30 mouse cellular contexts compared by ENCODE assay signal in the genomic region with DNA sequence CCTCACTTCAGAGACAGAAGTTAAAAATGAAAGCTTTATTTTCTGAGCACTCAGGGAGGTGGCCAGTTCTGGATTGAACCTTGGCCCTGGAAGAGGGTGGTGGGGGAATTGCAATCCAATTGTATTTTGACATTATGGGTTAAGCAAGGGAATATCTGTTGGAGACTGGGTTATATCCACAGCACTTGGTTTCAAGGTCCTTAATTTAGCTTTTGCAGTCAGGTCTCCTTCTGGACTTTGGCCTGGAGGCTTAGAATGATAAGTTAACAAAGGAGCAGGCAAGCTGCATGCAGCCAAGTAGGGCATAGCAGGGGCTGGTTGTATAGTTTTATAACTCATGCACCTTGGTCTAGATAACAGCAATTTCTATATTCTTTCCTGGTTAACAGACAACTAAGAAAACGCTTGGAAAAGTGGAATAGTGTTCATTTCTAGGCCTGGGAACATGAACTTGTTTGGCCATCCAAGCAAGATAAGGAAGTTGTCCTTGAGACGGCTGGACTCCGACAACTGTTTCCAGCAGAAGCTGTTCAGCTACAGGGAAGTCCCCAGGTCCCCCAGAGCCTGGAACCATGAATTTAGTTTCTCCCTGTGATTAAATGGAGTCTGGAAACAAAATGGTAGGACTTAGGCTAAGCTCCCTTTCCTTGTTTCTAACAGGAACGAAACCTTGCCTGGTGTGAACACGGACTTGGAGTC. TPM values are rescaled to one million over a fixed set of nuclear protein-coding genes. Genes with fewer than 3 reads are reported as not detected.
DNase-seq lines count a peak whose midpoint lies in the region; ATAC-seq and TF ChIP-seq lines count a peak whose summit lies in the region.
"Had no signal": no experiment of that assay in that cellular context is flagged by ENCODE, and none has a peak within 500 bp of the region (broad histone marks: within the 10 kb centered on the region; RNA-seq: fewer than 3 reads in every experiment).

No protein-coding gene starts in this region.

- no peaks in the 10 kb centered on the region for H3K36me3 ChIP-seq in liver, adult 2 months (ENCODE audit: control insufficient read depth, insufficient read depth, low read length)
- no peaks in the 10 kb centered on the region for H3K36me3 ChIP-seq in liver, embryonic 12.5 days
- H3K36me3 ChIP-seq in intestine, postnatal 0 days (ENCODE audit: control insufficient read depth, insufficient read depth): no peaks in the 10 kb centered on the region
- H3K36me3 ChIP-seq in stomach, postnatal 0 days (ENCODE audit: control insufficient read depth, insufficient read depth, low read length): no peaks in the 10 kb centered on the region
- H3K36me3 ChIP-seq in forebrain, postnatal 0 days (ENCODE audit: insufficient read depth): no peaks in the 10 kb centered on the region
- H3K36me3 ChIP-seq: embryonic facial prominence, embryonic 13.5 days; forebrain, embryonic 12.5 days; hindbrain, embryonic 10.5 days; liver, embryonic 13.5 days; midbrain, embryonic 13.5 days had no signal

- no peaks in the 10 kb centered on the region for H3K27me3 ChIP-seq in liver, adult 2 months (ENCODE audit: control insufficient read depth, insufficient read depth, low read length)
- no peaks in the 10 kb centered on the region for H3K27me3 ChIP-seq in liver, embryonic 12.5 days (replicated peaks)
- no peaks in the 10 kb centered on the region for H3K27me3 ChIP-seq in intestine, postnatal 0 days (replicated peaks; ENCODE audit: control insufficient read depth, insufficient read depth, low read length)
- H3K27me3 ChIP-seq in stomach, postnatal 0 days (ENCODE audit: control insufficient read depth, insufficient read depth, low read length): no peaks in the 10 kb centered on the region
- H3K27me3 ChIP-seq in forebrain, postnatal 0 days (ENCODE audit: insufficient read depth, low read length): no peaks in the 10 kb centered on the region
- H3K27me3 ChIP-seq: embryonic facial prominence, embryonic 13.5 days; forebrain, embryonic 12.5 days; liver, embryonic 13.5 days; midbrain, embryonic 13.5 days had no signal

- no peak for TF ChIP-seq POLR2A in liver, adult 2 months (IDR thresholded peaks at IDR 0.05; ENCODE audit: extremely low read depth, insufficient read depth, low read length)

- H3K4me2 ChIP-seq in liver, embryonic 12.5 days: no peak overlapping the region
- H3K4me2 ChIP-seq in intestine, postnatal 0 days (replicated peaks; ENCODE audit: low read depth): peak overlapping the region; percentile 44
- no peak overlapping the region for H3K4me2 ChIP-seq in stomach, postnatal 0 days (replicated peaks; ENCODE audit: low read depth)
- H3K4me2 ChIP-seq in forebrain, postnatal 0 days (ENCODE audit: low read depth): no peak overlapping the region
- H3K4me2 ChIP-seq: embryonic facial prominence, embryonic 13.5 days; forebrain, embryonic 12.5 days; heart, embryonic 11.5 days; liver, embryonic 13.5 days; lung, embryonic 14.5 days; midbrain, embryonic 13.5 days had no signal

- ATAC-seq in liver, embryonic 12.5 days: no peak
- peak; percentile 93 for ATAC-seq in intestine, postnatal 0 days
- ATAC-seq in stomach, postnatal 0 days (ENCODE audit: low FRiP score, low TSS enrichment): peak; percentile 75
- ATAC-seq in forebrain, postnatal 0 days: no peak
- ATAC-seq: midbrain, embryonic 13.5 days had no signal

- H3K79me2 ChIP-seq in liver, adult 2 months (ENCODE audit: control insufficient read depth, insufficient read depth, low read length): no peaks in the 10 kb centered on the region

- peak; percentile 5 for DNase-seq in adrenal gland, adult 2 months
- no peak for DNase-seq in adrenal gland, postnatal 10 days
- DNase-seq in liver, adult 2 months (ENCODE audit: extremely low read depth, low read depth, low spot score): peak; percentile 90
- DNase-seq in stomach, postnatal 0 days (ENCODE audit: low spot score): peak; percentile 46
- DNase-seq in spleen, postnatal 4 days (ENCODE audit: low spot score in 2 of 2): no peak
- no peak for DNase-seq in forebrain, postnatal 0 days
- DNase-seq: adrenal gland, postnatal 25 days; cerebellum, adult 8-10 months; cerebellum, postnatal 36 days; gastrocnemius, adult 2 months; layer of hippocampus, postnatal 36 days had no signal

- 39% methylated on average over 5 of the region's 5 CpGs for WGBS in liver, adult 2 months
- WGBS in liver, embryonic 12.5 days (ENCODE audit: insufficient replicate concordance): 70% methylated on average over 5 of the region's 5 CpGs
- 39% methylated on average over 5 of the region's 5 CpGs for WGBS in intestine, postnatal 0 days
- 61% methylated on average over 5 of the region's 5 CpGs for WGBS in stomach, postnatal 0 days
- 86% methylated on average over 5 of the region's 5 CpGs for WGBS in forebrain, postnatal 0 days

- no peak for TF ChIP-seq EP300 in stomach, postnatal 0 days (optimal IDR thresholded peaks at IDR 0.05)

- H3K4me3 ChIP-seq in liver, adult 2 months (ENCODE audit: insufficient read depth, low read depth, low read length): no peak overlapping the region
- H3K4me3 ChIP-seq in liver, embryonic 12.5 days: no peak overlapping the region
- H3K4me3 ChIP-seq in intestine, postnatal 0 days (ENCODE audit: low read depth, low read length): no peak overlapping the region
- H3K4me3 ChIP-seq in stomach, postnatal 0 days (ENCODE audit: low read depth, low read length): no peak overlapping the region
- no peak overlapping the region for H3K4me3 ChIP-seq in forebrain, postnatal 0 days (ENCODE audit: low read depth, low read length)
- H3K4me3 ChIP-seq: embryonic facial prominence, embryonic 13.5 days; erythroblast, embryonic 14.5 days; forebrain, embryonic 12.5 days; gastrocnemius, adult 2 months; hindbrain, embryonic 10.5 days; liver, embryonic 13.5 days; megakaryocyte, embryonic 14.5 days; midbrain, embryonic 13.5 days had no signal

- H3K9me3 ChIP-seq in liver, embryonic 12.5 days (replicated peaks): no peaks in the 10 kb centered on the region
- no peaks in the 10 kb centered on the region for H3K9me3 ChIP-seq in intestine, postnatal 0 days (ENCODE audit: control insufficient read depth)
- no peaks in the 10 kb centered on the region for H3K9me3 ChIP-seq in stomach, postnatal 0 days (ENCODE audit: control insufficient read depth, low read length)
- H3K9me3 ChIP-seq in forebrain, postnatal 0 days (ENCODE audit: low read length): no peaks in the 10 kb centered on the region
- H3K9me3 ChIP-seq: embryonic facial prominence, embryonic 13.5 days; forebrain, embryonic 12.5 days; hindbrain, embryonic 10.5 days; liver, embryonic 13.5 days; midbrain, embryonic 13.5 days had no signal

- no peak for TF ChIP-seq CTCF in liver, adult 2 months (IDR thresholded peaks at IDR 0.05; ENCODE audit: low read depth, low read length)
- no peak for TF ChIP-seq CTCF in intestine, postnatal 0 days (IDR thresholded peaks at IDR 0.05; ENCODE audit: low read depth)
- no peak for TF ChIP-seq CTCF in stomach, postnatal 0 days (IDR thresholded peaks at IDR 0.05; ENCODE audit: low read depth)
- no peak for TF ChIP-seq CTCF in forebrain, postnatal 0 days (IDR thresholded peaks at IDR 0.05; ENCODE audit: low read depth)

- H3K27ac ChIP-seq in liver, adult 2 months (replicated peaks; ENCODE audit: insufficient read depth, low read depth, low read length): peak overlapping the region; percentile 99
- H3K27ac ChIP-seq in liver, embryonic 12.5 days: no peak overlapping the region
- H3K27ac ChIP-seq in intestine, postnatal 0 days (ENCODE audit: low read depth, low read length): peak overlapping the region; percentile 93
- H3K27ac ChIP-seq in stomach, postnatal 0 days (replicated peaks): peak overlapping the region; percentile 69
- H3K27ac ChIP-seq in forebrain, postnatal 0 days (ENCODE audit: low read depth, low read length): no peak overlapping the region
- H3K27ac ChIP-seq: embryonic facial prominence, embryonic 13.5 days; forebrain, embryonic 12.5 days; gastrocnemius, adult 2 months; hindbrain, embryonic 10.5 days; kidney, postnatal 0 days; liver, embryonic 13.5 days; midbrain, embryonic 13.5 days had no signal

- no peak overlapping the region for H3K9ac ChIP-seq in liver, adult 2 months (ENCODE audit: low read depth, low read length)
- no peak overlapping the region for H3K9ac ChIP-seq in liver, embryonic 12.5 days
- peak overlapping the region; percentile 31; the same call in 1 of the 2 replicates for H3K9ac ChIP-seq in intestine, postnatal 0 days (ENCODE audit: low read depth, low read length)
- no peak overlapping the region for H3K9ac ChIP-seq in stomach, postnatal 0 days (ENCODE audit: low read length)
- no peak overlapping the region for H3K9ac ChIP-seq in forebrain, postnatal 0 days
- H3K9ac ChIP-seq: embryonic facial prominence, embryonic 13.5 days; forebrain, embryonic 12.5 days; liver, embryonic 13.5 days; lung, embryonic 14.5 days; midbrain, embryonic 13.5 days had no signal

- H3K4me1 ChIP-seq in liver, adult 2 months (ENCODE audit: control insufficient read depth, insufficient read depth, low read length): peaks cover 15% of the 10 kb centered on the region
- H3K4me1 ChIP-seq in liver, embryonic 12.5 days: no peaks in the 10 kb centered on the region
- H3K4me1 ChIP-seq in intestine, postnatal 0 days (replicated peaks; ENCODE audit: control insufficient read depth, insufficient read depth, low read length): no peaks in the 10 kb centered on the region
- no peaks in the 10 kb centered on the region for H3K4me1 ChIP-seq in stomach, postnatal 0 days (replicated peaks; ENCODE audit: control insufficient read depth, insufficient read depth)
- H3K4me1 ChIP-seq in forebrain, postnatal 0 days (ENCODE audit: insufficient read depth): no peaks in the 10 kb centered on the region
- H3K4me1 ChIP-seq: embryonic facial prominence, embryonic 13.5 days; forebrain, embryonic 12.5 days; hindbrain, embryonic 10.5 days; liver, embryonic 13.5 days; midbrain, embryonic 13.5 days had no signal

RNA-seq across cellular contexts. Expression of a gene that starts 28.7 kb away (rescaled TPM):
- under 1 TPM in 1 of 2 experiments, not detected in 1; 0.17 TPM for total RNA-seq in adrenal gland, adult 2 months (2021)
- 0.16 and 0.29 TPM in 2 replicates for polyA plus RNA-seq in adrenal gland, adult 2 months (2012; rRNA removed)
- 10 to 100 TPM in 1 of 2 experiments, 1 to 10 TPM in 1; 5.2 to 24.5 TPM for total RNA-seq in adrenal gland, postnatal 10 days (2021)
- 0.28 TPM in 1 of 2 replicates, not detected in the other for total RNA-seq in liver, adult 2 months (2014; rRNA removed)
- polyA plus RNA-seq in liver, adult 2 months (2012; rRNA removed): 0.15 and 0.19 TPM in 2 replicates
- polyA plus RNA-seq in liver, embryonic 12.5 days (2016; fragmentation: Nextera tagmentation; extraction: Ambion mirVana): not detected in 2 replicates
- 0.29 and 0.47 TPM in 2 replicates for polyA plus RNA-seq in intestine, postnatal 0 days (2015; fragmentation: Nextera tagmentation; extraction: Ambion mirVana)
- 0.38 and 0.52 TPM in 2 replicates for polyA plus RNA-seq in stomach, postnatal 0 days (2015; fragmentation: Nextera tagmentation; extraction: Ambion mirVana)
- total RNA-seq in forebrain, postnatal 0 days (2014; rRNA removed): 0.15 and 0.43 TPM in 2 replicates
- not detected in 2 replicates for polyA plus RNA-seq in forebrain, postnatal 0 days (2015; fragmentation: Nextera tagmentation; extraction: Ambion mirVana)
- polyA plus RNA-seq: forebrain, embryonic 12.5 days; hindbrain, embryonic 10.5 days; hindbrain, embryonic 16.5 days; liver, embryonic 13.5 days; lung, embryonic 14.5 days; midbrain, embryonic 13.5 days; neural tube, embryonic 11.5 days had no signal

RNA-seq across cellular contexts. Expression of a gene that starts 30.0 kb away (rescaled TPM):
- 1 to 10 TPM; 5.5 to 9.1 TPM for total RNA-seq in adrenal gland, adult 2 months (2021)
- 2.0 and 2.2 TPM in 2 replicates for polyA plus RNA-seq in adrenal gland, adult 2 months (2012; rRNA removed)
- total RNA-seq in adrenal gland, postnatal 10 days (2021): 1 to 10 TPM; 5.4 to 5.9 TPM
- 0.60 and 0.65 TPM in 2 replicates for total RNA-seq in liver, adult 2 months (2014; rRNA removed)
- 0.29 and 0.83 TPM in 2 replicates for polyA plus RNA-seq in liver, adult 2 months (2012; rRNA removed)
- polyA plus RNA-seq in liver, embryonic 12.5 days (2016; fragmentation: Nextera tagmentation; extraction: Ambion mirVana): 2.1 and 2.2 TPM in 2 replicates
- polyA plus RNA-seq in intestine, postnatal 0 days (2015; fragmentation: Nextera tagmentation; extraction: Ambion mirVana): 0.70 and 0.88 TPM in 2 replicates
- 0.91 and 0.99 TPM in 2 replicates for polyA plus RNA-seq in stomach, postnatal 0 days (2015; fragmentation: Nextera tagmentation; extraction: Ambion mirVana)
- total RNA-seq in forebrain, postnatal 0 days (2014; rRNA removed): 1.4 and 1.7 TPM in 2 replicates
- polyA plus RNA-seq in forebrain, postnatal 0 days (2015; fragmentation: Nextera tagmentation; extraction: Ambion mirVana): 0.39 and 0.92 TPM in 2 replicates

RNA-seq across cellular contexts. Expression of a gene that starts 30.0 kb away (rescaled TPM):
- total RNA-seq in adrenal gland, adult 2 months (2021): not detected
- polyA plus RNA-seq in adrenal gland, adult 2 months (2012; rRNA removed): not detected in 2 replicates
- under 1 TPM in 1 of 2 experiments, not detected in 1; 0.09 TPM for total RNA-seq in adrenal gland, postnatal 10 days (2021)
- total RNA-seq in liver, adult 2 months (2014; rRNA removed): not detected in 2 replicates
- polyA plus RNA-seq in liver, adult 2 months (2012; rRNA removed): 0.09 TPM in 1 of 2 replicates, not detected in the other
- polyA plus RNA-seq in liver, embryonic 12.5 days (2016; fragmentation: Nextera tagmentation; extraction: Ambion mirVana): not detected in 2 replicates
- polyA plus RNA-seq in intestine, postnatal 0 days (2015; fragmentation: Nextera tagmentation; extraction: Ambion mirVana): not detected in 2 replicates
- not detected in 2 replicates for polyA plus RNA-seq in stomach, postnatal 0 days (2015; fragmentation: Nextera tagmentation; extraction: Ambion mirVana)
- total RNA-seq in forebrain, postnatal 0 days (2014; rRNA removed): not detected in 2 replicates
- polyA plus RNA-seq in forebrain, postnatal 0 days (2015; fragmentation: Nextera tagmentation; extraction: Ambion mirVana): not detected in 2 replicates
- total RNA-seq: adrenal gland, postnatal 25 days; gastrocnemius, adult 2 months; layer of hippocampus, postnatal 36 days had no signal
- polyA plus RNA-seq: brain, embryonic 14.5 days; embryonic facial prominence, embryonic 13.5 days; erythroblast, embryonic 14.5 days; forebrain, embryonic 12.5 days; gonadal fat pad, adult 2 months; heart, embryonic 11.5 days; heart, postnatal 0 days; hindbrain, embryonic 16.5 days; kidney, postnatal 0 days; limb, embryonic 11.5 days; liver, embryonic 13.5 days; lung, embryonic 14.5 days; midbrain, embryonic 13.5 days; neural tube, embryonic 11.5 days; testis, adult 2 months had no signal

RNA-seq across cellular contexts. Expression of a gene that starts 38.8 kb away (rescaled TPM):
- total RNA-seq in adrenal gland, adult 2 months (2021): 1 to 10 TPM; 2.3 to 3.7 TPM
- polyA plus RNA-seq in adrenal gland, adult 2 months (2012; rRNA removed): 4.4 and 8.1 TPM in 2 replicates
- total RNA-seq in adrenal gland, postnatal 10 days (2021): 1 to 10 TPM; 5.6 to 8.0 TPM
- 1.5 and 2.8 TPM in 2 replicates for total RNA-seq in liver, adult 2 months (2014; rRNA removed)
- polyA plus RNA-seq in liver, adult 2 months (2012; rRNA removed): 4.5 and 5.0 TPM in 2 replicates
- polyA plus RNA-seq in liver, embryonic 12.5 days (2016; fragmentation: Nextera tagmentation; extraction: Ambion mirVana): 32.9 and 33.8 TPM in 2 replicates
- 537 and 545 TPM in 2 replicates for polyA plus RNA-seq in intestine, postnatal 0 days (2015; fragmentation: Nextera tagmentation; extraction: Ambion mirVana)
- polyA plus RNA-seq in stomach, postnatal 0 days (2015; fragmentation: Nextera tagmentation; extraction: Ambion mirVana): 266 and 273 TPM in 2 replicates
- total RNA-seq in forebrain, postnatal 0 days (2014; rRNA removed): 8.1 and 12.1 TPM in 2 replicates
- polyA plus RNA-seq in forebrain, postnatal 0 days (2015; fragmentation: Nextera tagmentation; extraction: Ambion mirVana): 7.4 and 8.5 TPM in 2 replicates

Comparison
In these comparisons a context has a peak if more than half of its experiments do, and no peak if none do; other contexts are left out.
1. DNase-seq: peak in adrenal gland, adult 2 months (single experiment), liver, adult 2 months (single experiment) and stomach, postnatal 0 days (single experiment); none in adrenal gland, postnatal 10 days (single experiment), spleen, postnatal 4 days (0 of 2) and forebrain, postnatal 0 days (single experiment).
2. H3K27ac ChIP-seq: peak in liver, adult 2 months (single experiment), intestine, postnatal 0 days (single experiment) and stomach, postnatal 0 days (single experiment); none in liver, embryonic 12.5 days (single experiment) and forebrain, postnatal 0 days (single experiment).
3. ATAC-seq: peak in intestine, postnatal 0 days (single experiment) and stomach, postnatal 0 days (single experiment); none in liver, embryonic 12.5 days (single experiment) and forebrain, postnatal 0 days (single experiment).